Mouse (Mus musculus): Measurements from ENCODE around the gene Gdi1. TPM values are rescaled to one million over a fixed set of nuclear protein-coding genes. Genes with fewer than 3 reads are reported as not detected.

Gdi1 gene
- total and polyA plus RNA-seq, 2 experiments from 2014 or later: 457 to 979 TPM

DNA sequence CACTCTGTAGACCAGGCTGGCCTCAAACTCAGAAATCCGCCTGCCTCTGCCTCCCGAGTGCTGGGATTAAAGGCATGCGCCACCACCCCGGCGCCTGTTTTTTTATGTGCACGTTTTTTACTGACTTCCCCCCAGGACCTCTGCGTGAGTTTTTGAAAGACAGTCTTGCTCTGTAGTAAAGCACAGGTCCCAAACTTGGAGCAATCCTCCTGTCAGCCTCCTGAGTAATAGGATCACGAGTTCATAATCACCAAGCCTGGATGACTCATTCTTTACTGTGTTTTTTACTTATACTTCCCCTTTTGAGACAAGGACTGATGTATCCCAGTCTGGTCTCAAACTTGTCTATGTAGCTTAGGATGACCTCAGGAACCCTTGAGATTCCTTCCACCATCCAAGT, 26.9 kb upstream of the Gdi1 start:
- Histone ChIP-seq H3K9me3 (ENCODE audit: low read length) (no peaks in the 10 kb centered on the region), H3K4me2 (ENCODE audit: low read depth) (no peak overlapping the region), H3K27ac (ENCODE audit: low read depth, low read length) (no peak overlapping the region), H3K36me3 (ENCODE audit: insufficient read depth) (peaks cover 4% of the 10 kb centered on the region; the same call in 1 of the 2 replicates), H3K4me1 (ENCODE audit: insufficient read depth) (no peaks in the 10 kb centered on the region), H3K9ac (no peak overlapping the region), H3K27me3 (ENCODE audit: insufficient read depth, low read length) (no peaks in the 10 kb centered on the region), H3K4me3 (ENCODE audit: low read depth, low read length) (no peak overlapping the region)
- WGBS: 73% methylated on average over 8 of the region's 8 CpGs
- ATAC-seq (no peak), DNase-seq (no peak)
- TF ChIP-seq CTCF (IDR thresholded peaks at IDR 0.05; ENCODE audit: low read depth): no peak

DNA sequence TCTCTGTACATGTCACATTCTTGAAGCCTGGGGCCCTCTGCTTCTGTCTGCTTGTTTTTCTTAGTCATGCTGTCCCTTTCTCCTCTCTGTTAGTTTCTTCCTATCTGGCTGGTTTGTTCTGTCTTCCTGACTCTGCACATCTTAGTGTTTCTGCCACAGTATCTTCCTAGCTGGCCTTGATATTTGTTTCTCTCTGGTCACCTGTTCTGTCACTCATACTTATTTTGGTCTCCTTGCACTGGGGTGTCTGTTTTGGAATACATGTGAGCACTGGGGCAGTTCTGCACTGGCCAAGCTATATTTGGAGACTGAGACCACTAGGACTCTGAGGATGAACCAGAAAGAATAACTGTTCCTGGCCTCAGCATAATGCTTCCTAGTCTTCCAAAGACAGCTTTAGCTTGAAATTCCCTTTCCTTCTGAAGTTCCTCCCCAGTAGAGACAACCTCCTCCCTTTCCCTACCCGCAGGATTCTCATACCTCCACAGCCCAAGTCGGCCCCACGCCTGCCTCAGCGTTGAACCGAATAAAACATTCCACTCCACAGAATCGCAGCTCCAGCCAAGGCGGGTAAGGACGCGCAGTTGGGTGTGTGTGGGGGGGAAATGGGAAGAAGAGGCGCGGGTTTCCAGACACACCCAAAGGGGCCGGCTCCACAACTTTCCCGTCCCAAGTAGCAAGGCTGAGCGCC, 23.6 kb upstream of the Gdi1 start:
- no peaks in the 10 kb centered on the region for H3K4me1 ChIP-seq (ENCODE audit: insufficient read depth)
- H3K9me3 ChIP-seq (ENCODE audit: low read length): no peaks in the 10 kb centered on the region
- 22% methylated on average over 14 of the region's 14 CpGs for WGBS
- peak overlapping the region; percentile 75 for H3K9ac ChIP-seq
- no peaks in the 10 kb centered on the region for H3K36me3 ChIP-seq (ENCODE audit: insufficient read depth)
- TF ChIP-seq CTCF (IDR thresholded peaks at IDR 0.05; ENCODE audit: low read depth): no peak
- H3K4me2 ChIP-seq (ENCODE audit: low read depth): peak overlapping the region; percentile 62
- H3K4me3 ChIP-seq (ENCODE audit: low read depth, low read length): peak overlapping the region; percentile 52
- ATAC-seq (no peak), DNase-seq (no peak)
- H3K27me3 ChIP-seq (ENCODE audit: insufficient read depth, low read length): no peaks in the 10 kb centered on the region
- no peak overlapping the region; the same call in 1 of the 2 replicates for H3K27ac ChIP-seq (ENCODE audit: low read depth, low read length)

- TF ChIP-seq CTCF (IDR thresholded peaks at IDR 0.05; ENCODE audit: low read depth): no peak
- Histone ChIP-seq H3K9me3 (ENCODE audit: low read length) (no peaks in the 10 kb centered on the region), H3K27me3 (ENCODE audit: insufficient read depth, low read length) (no peaks in the 10 kb centered on the region), H3K4me2 (ENCODE audit: low read depth) (peak within 1 kb of the TSS; percentile 62), H3K36me3 (ENCODE audit: insufficient read depth) (no peaks in the 10 kb centered on the region), H3K27ac (ENCODE audit: low read depth, low read length) (peak within 1 kb of the TSS; percentile 89), H3K9ac (peak within 1 kb of the TSS; percentile 75), H3K4me1 (ENCODE audit: insufficient read depth) (no peaks in the 10 kb centered on the region), H3K4me3 (ENCODE audit: low read depth, low read length) (peak within 1 kb of the TSS; percentile 52)
- peak; percentile 18 for ATAC-seq
- WGBS: 30% methylated on average over 16 of the region's 16 CpGs
- DNase-seq: peak; percentile 32
Measured at GRCm38 (mm10) chrX:74281732-74282394, 22.9 kb upstream of the Gdi1 start, which contains the start of the genes Taz and Dnase1l1. TSS of gene Taz (plus strand) at chrX:74281912. TSS of gene Dnase1l1 (minus strand) at chrX:74282337.

GRCm38 (mm10) chrX:74282395-74283091, 22.3 kb upstream of the Gdi1 start:
- peak overlapping the region; percentile 62 for H3K4me2 ChIP-seq (ENCODE audit: low read depth)
- peak overlapping the region; percentile 75 for H3K9ac ChIP-seq
- H3K36me3 ChIP-seq (ENCODE audit: insufficient read depth): no peaks in the 10 kb centered on the region
- peak overlapping the region; percentile 52 for H3K4me3 ChIP-seq (ENCODE audit: low read depth, low read length)
- no peaks in the 10 kb centered on the region for H3K27me3 ChIP-seq (ENCODE audit: insufficient read depth, low read length)
- TF ChIP-seq CTCF (IDR thresholded peaks at IDR 0.05; ENCODE audit: low read depth): no peak
- ATAC-seq: peak; percentile 90
- H3K9me3 ChIP-seq (ENCODE audit: low read length): no peaks in the 10 kb centered on the region
- 33% methylated on average over 39 of the region's 39 CpGs for WGBS
- peak overlapping the region; percentile 89 for H3K27ac ChIP-seq (ENCODE audit: low read depth, low read length)
- peak; percentile 91 for DNase-seq
- H3K4me1 ChIP-seq (ENCODE audit: insufficient read depth): no peaks in the 10 kb centered on the region

DNA sequence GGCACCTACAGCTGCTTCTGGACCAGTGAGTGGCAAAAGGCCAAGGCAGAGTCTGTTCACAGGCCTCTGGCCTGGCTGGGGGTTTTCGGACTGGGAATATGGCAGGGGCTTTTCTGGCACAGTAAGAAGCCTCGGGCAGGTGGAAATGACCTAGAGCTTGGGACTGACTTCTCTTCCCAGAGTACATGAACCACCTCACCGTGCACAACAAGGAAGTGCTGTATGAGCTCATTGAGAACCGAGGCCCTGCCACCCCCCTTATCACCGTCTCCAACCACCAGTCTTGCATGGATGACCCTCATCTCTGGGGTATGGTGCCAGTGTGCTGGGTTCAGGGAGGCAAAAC, 21.7 kb upstream of the Gdi1 start:
- ATAC-seq (peak; percentile 25), DNase-seq (no peak)
- Histone ChIP-seq H3K36me3 (ENCODE audit: insufficient read depth) (no peaks in the 10 kb centered on the region), H3K4me2 (ENCODE audit: low read depth) (peak overlapping the region; percentile 62), H3K27ac (ENCODE audit: low read depth, low read length) (peak overlapping the region; percentile 89), H3K4me3 (ENCODE audit: low read depth, low read length) (peak overlapping the region; percentile 52), H3K9me3 (ENCODE audit: low read length) (no peaks in the 10 kb centered on the region), H3K4me1 (ENCODE audit: insufficient read depth) (no peaks in the 10 kb centered on the region), H3K9ac (peak overlapping the region; percentile 75), H3K27me3 (ENCODE audit: insufficient read depth, low read length) (no peaks in the 10 kb centered on the region)
- no peak for TF ChIP-seq CTCF (IDR thresholded peaks at IDR 0.05; ENCODE audit: low read depth)
- 37% methylated on average over 5 of the region's 5 CpGs for WGBS

- H3K4me3 ChIP-seq (ENCODE audit: low read depth, low read length): no peak overlapping the region
- TF ChIP-seq CTCF (IDR thresholded peaks at IDR 0.05; ENCODE audit: low read depth): no peak
- no peak overlapping the region for H3K9ac ChIP-seq
- ATAC-seq: no peak
- WGBS: 74% methylated on average over 4 of the region's 4 CpGs
- no peaks in the 10 kb centered on the region for H3K9me3 ChIP-seq (ENCODE audit: low read length)
- no peaks in the 10 kb centered on the region for H3K36me3 ChIP-seq (ENCODE audit: insufficient read depth)
- H3K27ac ChIP-seq (ENCODE audit: low read depth, low read length): no peak overlapping the region
- DNase-seq: no peak
- no peaks in the 10 kb centered on the region for H3K4me1 ChIP-seq (ENCODE audit: insufficient read depth)
- H3K4me2 ChIP-seq (ENCODE audit: low read depth): no peak overlapping the region
- no peaks in the 10 kb centered on the region for H3K27me3 ChIP-seq (ENCODE audit: insufficient read depth, low read length)
Measured at GRCm38 (mm10) chrX:74293431-74293830, 11.4 kb upstream of the Gdi1 start.
